Mouse (Mus musculus) C2C12 (cell line): ENCODE measurements around the gene Vmn1r198. TPM values are rescaled to one million over a fixed set of nuclear protein-coding genes. Genes with fewer than 3 reads are reported as not detected.

ENCODE experiments used
- H3K27me3 ChIP-seq: one replicate; pipeline ENCODE4 v1.6.1; 2011; ENCODE audit not compliant: control insufficient read depth, insufficient read depth, insufficient read length
- H3K36me3 ChIP-seq: one replicate; pipeline ENCODE4 v1.6.1; 2011; ENCODE audit not compliant: control insufficient read depth, insufficient read depth
- H3K4me3 ChIP-seq: one replicate; pipeline ENCODE4 v1.5.1; 2011; ENCODE audit warnings: mild to moderate bottlenecking, control low read depth; ENCODE audit not compliant: poor library complexity, insufficient read depth, severe bottlenecking
- H3K79me2 ChIP-seq: one replicate; pipeline ENCODE4 v1.6.1; 2011; ENCODE audit not compliant: control insufficient read depth, insufficient read depth
- H3K79me3 ChIP-seq: one replicate; pipeline ENCODE4 v1.6.1; 2011; ENCODE audit warnings: low read depth, control low read depth
- H3ac ChIP-seq: one replicate; pipeline ENCODE3; 2011; ENCODE audit warnings: low read depth; ENCODE audit not compliant: control insufficient read depth, insufficient read length
- CEBPB ChIP-seq: IDR thresholded peaks from one replicate; pipeline ENCODE4 v1.6.1; 2011; ENCODE audit warnings: low read depth, mild to moderate bottlenecking, control low read depth, moderate library complexity
- CTCF ChIP-seq: IDR thresholded peaks from one replicate; pipeline ENCODE4 v1.5.1; 2011; ENCODE audit not compliant: control insufficient read depth, insufficient read depth, insufficient read length
- FOSL1 ChIP-seq: IDR thresholded peaks from one replicate; pipeline ENCODE4 v1.8.0; 2011; ENCODE audit warnings: mild to moderate bottlenecking, low read length; ENCODE audit not compliant: poor library complexity, insufficient read depth, severe bottlenecking
- MAX ChIP-seq: IDR thresholded peaks from one replicate; pipeline ENCODE4 v1.6.1; 2011; ENCODE audit warnings: mild to moderate bottlenecking, control low read depth
- MYOD1 ChIP-seq: IDR thresholded peaks from one replicate; pipeline ENCODE4 v1.6.1; 2011; ENCODE audit warnings: low read depth; ENCODE audit not compliant: control insufficient read depth, insufficient read length
- MYOG ChIP-seq: IDR thresholded peaks from one replicate; pipeline ENCODE4 v1.6.1; 2011; ENCODE audit not compliant: control insufficient read depth, insufficient read length; ENCODE audit errors: extremely low read depth
- USF1 ChIP-seq: IDR thresholded peaks from one replicate; pipeline ENCODE4 v1.6.1; 2011; ENCODE audit warnings: low read depth, mild to moderate bottlenecking, control low read depth, moderate library complexity
- polyA plus RNA-seq: library from polyadenylated mRNA; unstranded; fragments of >200 nt; fragmentation: generic; extraction: Trizol; gene quantifications from one replicate; pipeline ENCODE4 v1.2.1, GENCODE M21; 2012; ENCODE audit warnings: missing spikeins

Gene Vmn1r198
- polyA plus RNA-seq, 1 experiment = not detected

- TF ChIP-seq CEBPB = no peak
- no peak for TF ChIP-seq CTCF
- no peak for TF ChIP-seq MAX
- TF ChIP-seq MYOG = no peak
- TF ChIP-seq MYOD1 = no peak
- TF ChIP-seq FOSL1 = no peak
- TF ChIP-seq USF1 = no peak
Measured at GRCm38 (mm10) chr13:22390073-22390472, 39.9 kb downstream of the Vmn1r198 start, which contains the start of gene Vmn1r200. TSS of gene Vmn1r200 (plus strand) at chr13:22390373.

GRCm38 (mm10) chr13:22402978-22403377 lies 52.8 kb downstream of the Vmn1r198 start:
- H3K27me3 ChIP-seq = no peaks in the 10 kb centered on the region
- H3K4me3 ChIP-seq = no peak overlapping the region

More at GRCm38 (mm10) chr13:22390073-22390472, 39.9 kb downstream of the Vmn1r198 start, which contains the start of gene Vmn1r200:
- Histone ChIP-seq H3K4me3 (no peak within 1 kb of the TSS), H3K79me3 (no peaks in the 10 kb centered on the region), H3K79me2 (no peaks in the 10 kb centered on the region), H3K27me3 (no peaks in the 10 kb centered on the region), H3ac (no peak within 1 kb of the TSS), H3K36me3 (no peaks in the 10 kb centered on the region)

More at GRCm38 (mm10) chr13:22402978-22403377, 52.8 kb downstream of the Vmn1r198 start:
- no peaks in the 10 kb centered on the region for H3K36me3 ChIP-seq
- H3K79me2 ChIP-seq = no peaks in the 10 kb centered on the region
- TF ChIP-seq MAX (no peak), MYOG (no peak), MYOD1 (no peak), USF1 (no peak), FOSL1 (no peak), CEBPB (no peak)
- no peak overlapping the region for H3ac ChIP-seq
- no peaks in the 10 kb centered on the region for H3K79me3 ChIP-seq

Other genes starting within 250 kb of the Vmn1r198 start
- gene Vmn1r189, start 244.5 kb upstream of the Vmn1r198 start, polyA plus RNA-seq = not detected
- gene Vmn1r191, start 166.4 kb upstream of the Vmn1r198 start, polyA plus RNA-seq = not detected
- gene Vmn1r192, start 159.2 kb upstream of the Vmn1r198 start, polyA plus RNA-seq = not detected
- not detected for gene Vmn1r193, start 127.2 kb upstream of the Vmn1r198 start, polyA plus RNA-seq
- gene Vmn1r194, start 106.1 kb upstream of the Vmn1r198 start, polyA plus RNA-seq = not detected
- gene Vmn1r195, start 79.8 kb upstream of the Vmn1r198 start, polyA plus RNA-seq = not detected
- not detected for gene Vmn1r196, start 60.4 kb upstream of the Vmn1r198 start, polyA plus RNA-seq
- not detected for gene Vmn1r197, start 25.8 kb upstream of the Vmn1r198 start, polyA plus RNA-seq
- gene Vmn1r199, start 29.5 kb downstream of the Vmn1r198 start, polyA plus RNA-seq = not detected
- not detected for gene Vmn1r200, start 40.0 kb downstream of the Vmn1r198 start, polyA plus RNA-seq
- gene Vmn1r201, start 121.6 kb downstream of the Vmn1r198 start, polyA plus RNA-seq = not detected
- gene Vmn1r202, start 155.0 kb downstream of the Vmn1r198 start, polyA plus RNA-seq = not detected
- gene Vmn1r203, start 167.8 kb downstream of the Vmn1r198 start, polyA plus RNA-seq = not detected
- gene Vmn1r204, start 202.8 kb downstream of the Vmn1r198 start, polyA plus RNA-seq = not detected
- not detected for gene Vmn1r205, start 242.6 kb downstream of the Vmn1r198 start, polyA plus RNA-seq